Mouse (Mus musculus): ENCODE data around the gene Dnajb8.

DNA sequence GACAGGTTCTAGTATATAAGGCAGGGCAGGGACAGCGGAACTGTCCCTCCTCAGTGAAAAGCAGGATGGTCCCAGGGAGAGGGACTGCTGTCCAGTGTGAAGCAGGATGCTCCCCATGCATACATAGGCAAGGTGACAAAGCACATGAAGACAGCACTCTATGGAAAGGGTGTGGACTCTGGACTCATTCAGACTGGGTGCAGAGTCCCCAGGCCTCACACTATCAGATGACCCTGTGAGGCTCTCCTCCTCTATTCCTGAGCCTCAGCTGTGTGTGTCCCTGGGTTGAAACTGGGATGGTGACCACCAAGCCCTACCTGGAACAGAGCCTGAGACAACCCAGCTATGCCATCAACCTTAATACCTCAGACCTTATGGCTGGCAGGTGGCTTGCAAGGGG, 29.3 kb downstream of the Dnajb8 start:
- TF ChIP-seq CTCF (IDR thresholded peaks at IDR 0.05; ENCODE audit: borderline replicate concordance, extremely low read depth, insufficient read depth, insufficient read length) (no peak), POLR2A (IDR thresholded peaks at IDR 0.05; ENCODE audit: borderline replicate concordance, extremely low read depth, insufficient read depth, insufficient read length, poor library complexity, severe bottlenecking) (no peak)

Data from brain, embryonic 14.5 days (tissue).